Mouse (Mus musculus): Measurements from ENCODE around the gene Arhgap11a. TPM values are rescaled to one million over a fixed set of nuclear protein-coding genes. Genes with fewer than 3 reads are reported as not detected.
A peak's percentile ranks its signal among the peaks of the same experiment; 100 is the strongest.

Arhgap11a gene
- polyA plus RNA-seq (2012; rRNA removed): 1.3 and 1.8 TPM in 2 replicates

DNA sequence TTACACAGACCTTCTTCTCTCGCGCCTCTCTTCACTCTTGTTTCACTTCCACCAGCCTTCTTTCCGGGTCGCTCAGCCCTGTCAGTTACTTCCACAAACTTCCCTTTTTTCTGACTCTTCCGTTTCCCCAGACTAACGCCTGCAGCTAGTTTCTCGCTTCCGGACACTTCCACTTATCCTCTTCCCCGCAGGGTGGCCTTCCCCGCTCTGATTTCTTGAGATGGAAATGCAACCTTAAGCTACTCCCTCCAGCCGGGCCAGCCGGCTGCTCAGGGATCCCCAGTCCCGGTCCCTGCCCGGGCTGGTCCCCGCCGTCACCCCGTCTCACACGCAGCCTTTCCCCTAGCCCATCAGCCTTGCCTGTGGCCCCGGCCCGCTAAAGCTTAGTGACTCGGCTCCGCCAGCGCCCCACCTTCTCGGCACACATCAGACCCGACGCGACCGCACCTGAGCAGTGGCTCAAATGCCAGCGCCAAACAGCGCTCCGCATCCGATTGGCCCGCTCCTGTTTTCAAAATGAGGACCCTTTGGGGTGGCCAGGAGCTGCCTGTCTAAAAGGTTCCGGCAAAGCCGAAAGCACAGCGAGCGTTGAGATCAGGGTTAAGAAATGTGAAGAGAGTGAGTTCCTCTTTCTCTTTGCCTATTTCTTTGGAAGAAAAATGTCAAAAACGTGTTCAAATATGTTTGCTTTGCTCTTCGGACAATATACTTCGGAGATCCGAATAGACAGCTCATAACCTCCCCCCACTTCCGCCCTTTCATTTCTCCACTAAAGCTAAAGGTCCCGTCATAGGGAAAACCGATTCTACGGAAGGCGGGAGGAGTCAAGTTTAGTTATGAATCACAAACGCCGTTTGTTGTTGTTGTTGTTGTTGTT, at the start of gene Arhgap11a:
Gene Arhgap11a, minus strand, starts transcription at position 417 of the 877 bp plus-strand sequence.
- Histone ChIP-seq H3K27ac (ENCODE audit: insufficient read depth, low read length) (peak within 1 kb of the TSS; percentile 90), H3K4me3 (ENCODE audit: insufficient read depth, low read length) (peak within 1 kb of the TSS; percentile 41), H3K4me1 (ENCODE audit: control insufficient read depth, insufficient read depth, low read length) (peaks cover 2% of the 10 kb centered on the region; the same call in 1 of the 2 replicates)
- TF ChIP-seq POLR2A (IDR thresholded peaks at IDR 0.05; ENCODE audit: extremely low read depth, insufficient read depth, low read length) (no peak), CTCF (IDR thresholded peaks at IDR 0.05; ENCODE audit: extremely low read depth, insufficient read depth, low read length) (no peak)

DNA sequence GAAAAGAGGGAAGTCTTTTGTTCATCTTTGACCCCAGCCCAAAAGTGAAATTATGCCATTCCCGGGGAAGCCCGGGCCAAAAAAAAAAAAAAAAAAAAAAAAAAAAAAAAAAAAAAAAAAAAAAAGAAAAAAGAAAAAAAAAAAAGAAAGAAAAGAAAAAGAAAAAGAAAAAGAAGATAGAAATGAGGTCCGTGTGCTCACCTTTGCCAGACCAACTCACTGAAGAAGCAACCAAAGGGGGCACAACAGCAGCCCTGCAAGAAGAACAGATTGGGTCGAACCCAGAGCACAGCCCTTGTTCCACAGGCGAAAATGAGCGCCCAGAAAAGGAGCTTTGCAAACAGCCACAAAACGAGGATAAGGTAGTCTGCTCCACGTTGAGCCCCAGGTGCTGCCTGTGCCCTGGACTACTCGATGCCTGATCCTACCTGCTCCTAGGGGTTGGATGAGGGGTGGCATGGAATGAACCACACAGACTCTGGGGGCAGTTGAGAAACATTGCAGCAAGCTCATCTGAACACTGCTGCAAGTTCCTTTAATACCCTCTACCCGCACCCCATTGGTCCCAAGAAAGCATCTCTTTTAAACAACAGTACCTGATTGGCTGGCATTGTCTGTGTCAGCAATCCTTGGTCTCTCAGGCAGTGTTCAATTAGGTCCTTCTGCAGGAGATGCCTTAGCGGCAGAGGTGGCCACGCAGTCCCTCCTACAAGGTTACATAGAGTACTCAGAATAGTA, 45.1 kb upstream of the Arhgap11a start:
- Histone ChIP-seq H3K4me3 (ENCODE audit: insufficient read depth, low read length) (no peak overlapping the region), H3K27ac (ENCODE audit: insufficient read depth, low read length) (no peak overlapping the region), H3K4me1 (ENCODE audit: control insufficient read depth, insufficient read depth, low read length) (no peaks in the 10 kb centered on the region)
- no peak for TF ChIP-seq POLR2A (IDR thresholded peaks at IDR 0.05; ENCODE audit: extremely low read depth, insufficient read depth, low read length)
- no peak for TF ChIP-seq CTCF (IDR thresholded peaks at IDR 0.05; ENCODE audit: extremely low read depth, insufficient read depth, low read length)

DNA sequence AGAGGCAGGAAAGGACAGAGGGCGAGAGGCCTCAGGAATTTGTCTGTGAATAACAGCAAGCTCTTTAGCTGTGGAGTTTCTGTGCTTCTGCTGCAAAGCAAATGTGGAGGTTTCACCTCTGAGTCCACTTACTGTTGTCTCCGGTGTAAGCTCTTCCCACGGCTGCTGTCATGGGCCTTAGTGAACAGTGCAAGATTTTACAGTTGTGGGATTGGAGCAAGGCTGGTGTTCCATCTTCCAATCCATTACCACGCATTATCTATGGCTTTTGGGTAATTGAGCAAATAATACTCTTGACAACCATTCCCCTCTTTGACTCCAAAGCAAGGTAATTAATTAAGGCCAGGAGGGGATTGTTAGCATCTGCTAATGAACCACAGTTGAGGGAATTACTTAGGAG, 38.7 kb upstream of the Arhgap11a start:
- Histone ChIP-seq H3K27ac (ENCODE audit: insufficient read depth, low read length) (no peak overlapping the region), H3K4me1 (ENCODE audit: control insufficient read depth, insufficient read depth, low read length) (no peaks in the 10 kb centered on the region), H3K4me3 (ENCODE audit: insufficient read depth, low read length) (no peak overlapping the region)
- TF ChIP-seq POLR2A (IDR thresholded peaks at IDR 0.05; ENCODE audit: extremely low read depth, insufficient read depth, low read length) (no peak), CTCF (IDR thresholded peaks at IDR 0.05; ENCODE audit: extremely low read depth, insufficient read depth, low read length) (no peak)

DNA sequence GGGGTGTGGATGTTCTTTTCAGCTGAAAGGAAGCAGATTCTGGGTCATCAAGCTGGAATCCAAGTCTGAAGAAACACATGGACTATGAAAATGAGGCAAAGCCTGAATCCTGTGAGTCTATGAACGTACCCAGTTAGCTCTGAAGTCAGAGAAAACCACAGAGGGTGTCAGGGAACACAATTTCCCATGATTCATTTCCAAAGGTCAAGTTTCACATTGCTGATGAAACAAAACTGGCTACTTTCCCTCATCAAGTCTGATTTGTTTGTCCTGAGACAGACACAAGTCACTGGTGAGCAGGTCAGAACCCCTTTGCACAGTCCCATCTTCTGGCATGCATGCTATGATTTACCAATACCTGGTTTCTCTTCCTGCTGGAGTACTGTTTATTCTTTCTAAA, 37.6 kb upstream of the Arhgap11a start:
- H3K27ac ChIP-seq (ENCODE audit: insufficient read depth, low read length): no peak overlapping the region
- TF ChIP-seq POLR2A (IDR thresholded peaks at IDR 0.05; ENCODE audit: extremely low read depth, insufficient read depth, low read length): no peak
- no peak for TF ChIP-seq CTCF (IDR thresholded peaks at IDR 0.05; ENCODE audit: extremely low read depth, insufficient read depth, low read length)
- H3K4me3 ChIP-seq (ENCODE audit: insufficient read depth, low read length): no peak overlapping the region
- no peaks in the 10 kb centered on the region for H3K4me1 ChIP-seq (ENCODE audit: control insufficient read depth, insufficient read depth, low read length)

DNA sequence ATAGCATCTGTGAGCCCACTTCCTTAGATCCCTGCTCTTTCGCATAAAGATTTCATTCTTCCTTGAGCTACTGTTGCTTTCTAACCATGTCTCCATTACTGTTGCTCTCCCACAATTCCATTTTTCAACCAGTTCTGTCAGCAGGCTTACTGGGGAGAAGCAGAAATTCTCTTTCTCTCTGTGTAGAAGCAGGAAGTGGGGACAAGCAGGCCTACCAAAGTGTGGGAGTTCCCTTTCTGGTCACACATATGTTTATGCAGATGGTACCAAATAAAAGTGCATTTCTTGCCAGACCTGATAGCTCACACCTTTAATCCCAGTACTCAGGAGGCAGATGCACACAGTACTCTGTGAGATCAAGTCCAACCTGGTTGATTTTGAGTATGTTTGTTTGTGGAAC, 21.7 kb upstream of the Arhgap11a start:
- Histone ChIP-seq H3K4me3 (ENCODE audit: insufficient read depth, low read length) (no peak overlapping the region), H3K27ac (ENCODE audit: insufficient read depth, low read length) (no peak overlapping the region), H3K4me1 (ENCODE audit: control insufficient read depth, insufficient read depth, low read length) (no peaks in the 10 kb centered on the region)
- TF ChIP-seq CTCF (IDR thresholded peaks at IDR 0.05; ENCODE audit: extremely low read depth, insufficient read depth, low read length) (no peak), POLR2A (IDR thresholded peaks at IDR 0.05; ENCODE audit: extremely low read depth, insufficient read depth, low read length) (no peak)

DNA sequence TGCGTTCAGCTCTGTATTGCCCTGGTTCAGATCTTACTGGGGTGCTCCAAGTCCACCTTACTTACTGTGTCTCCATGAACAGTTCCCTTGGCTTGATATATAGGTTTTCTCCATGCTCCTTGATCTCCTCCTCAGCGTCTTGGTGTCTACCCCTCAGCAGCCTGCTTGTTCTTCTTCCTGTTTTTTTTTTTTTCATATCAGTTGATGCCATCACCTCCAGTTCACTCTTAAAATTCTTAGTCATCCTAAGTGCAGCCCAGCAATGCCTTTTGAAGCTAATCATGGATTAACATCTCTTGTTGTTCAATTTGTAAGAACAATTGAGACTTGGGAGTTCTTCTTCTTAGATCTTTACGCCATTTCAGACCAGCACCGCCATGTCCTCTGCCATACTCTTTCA, 19.9 kb upstream of the Arhgap11a start:
- no peaks in the 10 kb centered on the region for H3K4me1 ChIP-seq (ENCODE audit: control insufficient read depth, insufficient read depth, low read length)
- no peak overlapping the region for H3K4me3 ChIP-seq (ENCODE audit: insufficient read depth, low read length)
- no peak for TF ChIP-seq POLR2A (IDR thresholded peaks at IDR 0.05; ENCODE audit: extremely low read depth, insufficient read depth, low read length)
- TF ChIP-seq CTCF (IDR thresholded peaks at IDR 0.05; ENCODE audit: extremely low read depth, insufficient read depth, low read length): no peak
- H3K27ac ChIP-seq (ENCODE audit: insufficient read depth, low read length): no peak overlapping the region

DNA sequence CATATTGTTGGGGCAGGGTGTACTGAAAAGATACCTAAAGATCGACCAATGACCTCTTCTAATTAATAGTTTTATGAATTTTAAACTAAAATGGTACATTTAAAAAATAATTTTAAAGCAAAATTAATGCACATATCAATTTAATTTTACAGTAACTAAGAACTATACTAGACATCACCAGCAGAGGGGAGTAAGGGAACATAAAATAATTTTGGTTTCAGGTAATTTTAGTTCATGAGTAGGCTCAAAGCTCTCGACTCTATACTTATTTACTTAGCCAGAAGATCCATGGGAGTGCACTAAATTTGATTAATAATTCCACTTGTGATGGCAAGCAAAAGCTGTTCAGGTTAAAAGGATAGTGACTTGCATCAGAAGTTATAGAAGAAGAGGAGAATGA, 17.7 kb upstream of the Arhgap11a start:
- H3K4me3 ChIP-seq (ENCODE audit: insufficient read depth, low read length): no peak overlapping the region
- no peak overlapping the region for H3K27ac ChIP-seq (ENCODE audit: insufficient read depth, low read length)
- TF ChIP-seq CTCF (IDR thresholded peaks at IDR 0.05; ENCODE audit: extremely low read depth, insufficient read depth, low read length) (no peak), POLR2A (IDR thresholded peaks at IDR 0.05; ENCODE audit: extremely low read depth, insufficient read depth, low read length) (no peak)
- H3K4me1 ChIP-seq (ENCODE audit: control insufficient read depth, insufficient read depth, low read length): no peaks in the 10 kb centered on the region

DNA sequence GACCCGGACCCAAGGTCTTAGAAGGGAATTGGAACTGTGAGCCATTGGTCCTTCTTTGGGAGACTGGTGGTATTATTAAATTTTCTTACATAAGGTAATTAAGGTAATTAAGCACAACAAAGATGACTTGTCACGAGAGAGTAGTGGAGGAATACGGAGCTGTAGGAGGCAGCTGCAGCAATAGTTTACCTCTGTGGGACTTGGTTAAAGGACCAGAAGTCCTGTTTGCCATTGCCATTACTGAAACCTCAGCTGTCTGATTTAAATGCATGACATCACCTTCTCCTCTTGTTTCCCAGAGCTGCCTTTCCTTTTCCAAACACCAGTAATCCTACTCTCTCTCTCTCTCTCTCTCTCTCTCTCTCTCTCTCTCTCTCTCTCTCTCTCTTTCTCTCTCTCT, 680 bp upstream of the Arhgap11a start:
- Histone ChIP-seq H3K4me1 (ENCODE audit: control insufficient read depth, insufficient read depth, low read length) (peaks cover 2% of the 10 kb centered on the region; the same call in 1 of the 2 replicates), H3K4me3 (ENCODE audit: insufficient read depth, low read length) (peak overlapping the region; percentile 41), H3K27ac (ENCODE audit: insufficient read depth, low read length) (peak overlapping the region; percentile 90; the same call in 1 of the 2 replicates)
- TF ChIP-seq CTCF (IDR thresholded peaks at IDR 0.05; ENCODE audit: extremely low read depth, insufficient read depth, low read length) (no peak), POLR2A (IDR thresholded peaks at IDR 0.05; ENCODE audit: extremely low read depth, insufficient read depth, low read length) (no peak)

DNA sequence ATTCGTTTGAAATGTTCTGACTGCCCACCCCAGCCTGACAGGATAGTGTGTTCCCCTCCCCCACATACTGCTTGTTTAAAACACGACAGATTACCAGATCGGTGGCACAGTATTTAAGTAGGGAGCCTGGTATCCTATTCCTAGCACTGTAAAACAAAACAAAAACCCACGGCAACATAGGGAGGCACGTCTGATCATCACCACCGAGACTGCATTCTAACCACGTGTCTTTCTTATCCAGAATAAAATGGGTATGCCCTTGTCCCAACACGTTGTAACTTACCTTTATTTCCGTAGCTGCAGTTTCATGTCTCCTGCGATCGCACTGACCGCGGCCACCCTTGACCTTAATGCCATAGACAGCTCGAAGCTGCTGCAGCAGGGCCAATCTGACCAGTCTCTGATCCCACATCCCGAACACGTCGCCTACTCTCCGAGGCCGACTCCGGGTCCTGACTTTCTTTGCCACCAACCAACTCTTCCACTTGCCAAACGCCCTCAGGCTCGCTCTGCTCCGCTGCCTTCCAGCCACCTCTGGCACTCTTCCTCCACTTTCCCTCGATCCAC, 700 bp downstream of the Arhgap11a start:
- TF ChIP-seq POLR2A (IDR thresholded peaks at IDR 0.05; ENCODE audit: extremely low read depth, insufficient read depth, low read length) (no peak), CTCF (IDR thresholded peaks at IDR 0.05; ENCODE audit: extremely low read depth, insufficient read depth, low read length) (no peak)
- H3K4me1 ChIP-seq (ENCODE audit: control insufficient read depth, insufficient read depth, low read length): peaks cover 2% of the 10 kb centered on the region; the same call in 1 of the 2 replicates
- H3K27ac ChIP-seq (ENCODE audit: insufficient read depth, low read length): no peak overlapping the region
- peak overlapping the region; percentile 41 for H3K4me3 ChIP-seq (ENCODE audit: insufficient read depth, low read length)
